Mouse (Mus musculus): ENCODE data around the gene Cdkn2d.

DNA sequence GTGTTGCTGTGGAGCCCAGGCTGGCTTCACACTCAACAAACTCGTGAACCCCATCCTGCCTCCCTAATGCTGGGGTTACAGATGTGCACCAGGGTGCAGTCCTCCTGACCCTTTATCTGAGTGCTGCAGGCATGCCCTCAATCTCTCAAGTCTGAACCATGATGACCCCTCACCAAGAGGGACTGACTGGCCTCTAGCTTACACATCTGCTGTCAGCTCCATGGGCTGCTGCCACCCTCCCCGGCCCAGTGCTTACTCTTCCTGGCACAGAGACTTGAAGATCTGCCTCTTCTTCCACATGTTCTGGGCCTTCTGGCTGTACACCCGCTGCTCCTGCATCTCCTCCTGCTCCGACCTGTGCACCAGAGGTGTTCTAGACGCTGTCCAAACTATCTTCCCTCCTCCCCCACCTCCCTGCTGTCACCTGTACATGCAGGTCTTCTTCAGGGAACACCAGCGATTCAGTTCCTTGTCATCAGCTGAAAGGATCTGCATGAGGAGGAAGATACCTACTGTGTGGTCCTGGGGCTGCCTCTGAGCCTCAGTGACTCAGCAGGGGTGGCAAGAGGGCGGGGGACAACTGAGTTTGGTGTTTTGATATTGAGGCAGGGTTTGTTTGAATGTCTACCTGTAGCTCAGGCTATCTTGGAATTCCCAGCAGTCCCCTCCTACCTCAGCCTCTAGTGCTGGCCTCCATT, 16.0 kb downstream of the Cdkn2d start:
- TF ChIP-seq POLR2A (IDR thresholded peaks at IDR 0.05; ENCODE audit: control insufficient read depth, low read depth, low read length) = no peak
- TF ChIP-seq CTCF (IDR thresholded peaks at IDR 0.05; ENCODE audit: control insufficient read depth, insufficient read depth, insufficient replicate concordance, low read depth, low read length) = no peak

Data from testis, adult 2 months (tissue).